Mouse (Mus musculus) heart, embryonic 13.5 days (tissue): Measurements from ENCODE around the gene Chchd6. TPM values are rescaled to one million over a fixed set of nuclear protein-coding genes. Genes with fewer than 3 reads are reported as not detected.

Experiments
- ATAC-seq: fragments of 200-750 bp; cut with Nextera tagmentation; 2 replicates; pipeline ENCODE4 v1.8.0; 2017; ENCODE audit warnings: moderate TSS enrichment; ENCODE audit not compliant: insufficient number of reproducible peaks, low FRiP score, low TSS enrichment; ENCODE audit errors: extremely low read depth
- H3K27ac ChIP-seq: fragments of 300-500 bp; sonication (generic); replicated peaks from 2 replicates; pipeline ENCODE4 v1.5.1; 2015; ENCODE audit warnings: moderate library complexity, mild to moderate bottlenecking, inconsistent platforms
- H3K27me3 ChIP-seq: fragments of 300-500 bp; sonication (generic); replicated peaks from 2 replicates; pipeline ENCODE4 v1.6.1; 2015; ENCODE audit warnings: mild to moderate bottlenecking, inconsistent platforms
- H3K36me3 ChIP-seq: fragments of 300-500 bp; sonication (generic); 2 replicates; pipeline ENCODE4 v1.6.1; 2015; ENCODE audit warnings: mild to moderate bottlenecking, inconsistent platforms
- H3K4me1 ChIP-seq: fragments of 300-500 bp; sonication (generic); 2 replicates; pipeline ENCODE4 v1.6.1; 2015; ENCODE audit warnings: inconsistent platforms
- H3K4me2 ChIP-seq: fragments of 300-500 bp; sonication (generic); 2 replicates; pipeline ENCODE4 v1.6.1; 2015; ENCODE audit warnings: inconsistent platforms, mild to moderate bottlenecking, moderate library complexity
- H3K4me3 ChIP-seq: fragments of 300-500 bp; sonication (generic); 2 replicates; pipeline ENCODE4 v1.5.1; 2015; ENCODE audit warnings: moderate library complexity, mild to moderate bottlenecking, inconsistent platforms
- H3K9ac ChIP-seq: fragments of 300-500 bp; sonication (generic); 2 replicates; pipeline ENCODE4 v1.6.1; 2015; ENCODE audit warnings: inconsistent platforms, mild to moderate bottlenecking, moderate library complexity
- H3K9me3 ChIP-seq: fragments of 300-500 bp; sonication (generic); 2 replicates; pipeline ENCODE4 v1.6.1; 2016; ENCODE audit warnings: inconsistent platforms
- WGBS: fragments of 180-500 bp; shearing (Covaris S2); methylation state at CpG from one replicate; pipeline ENCODE4 v1.1.7; 2015; ENCODE audit warnings: mixed read lengths; 5-methylcytosine and 5-hydroxymethylcytosine counted together
- polyA plus RNA-seq: library from polyadenylated mRNA; unstranded; fragments of >200 nt; fragmentation: Nextera tagmentation; extraction: Ambion mirVana; gene quantifications from 2 replicates; pipeline ENCODE4 v1.2.1, GENCODE M21; 2015

The Chchd6 gene
- polyA plus RNA-seq, 1 experiment from 2014 or later, result 46.3 TPM

- Histone ChIP-seq H3K9ac (0 out of 2 replicates have a peak overlapping the region, but pooled peaks have one; percentile 48), H3K4me2 (no peak overlapping the region; the same call in 1 of the 2 replicates), H3K27me3 (no peaks in the 10 kb centered on the region), H3K27ac (peak overlapping the region; percentile 83), H3K9me3 (no peaks in the 10 kb centered on the region), H3K36me3 (no peaks in the 10 kb centered on the region), H3K4me1 (peaks cover 57% of the 10 kb centered on the region), H3K4me3 (no peak overlapping the region)
- no peak for ATAC-seq
- WGBS, result 60% methylated on average over 1 of the region's 1 CpGs
Observed at GRCm38 (mm10) chr6:89555971-89556370, 39.5 kb downstream of the Chchd6 start.

DNA sequence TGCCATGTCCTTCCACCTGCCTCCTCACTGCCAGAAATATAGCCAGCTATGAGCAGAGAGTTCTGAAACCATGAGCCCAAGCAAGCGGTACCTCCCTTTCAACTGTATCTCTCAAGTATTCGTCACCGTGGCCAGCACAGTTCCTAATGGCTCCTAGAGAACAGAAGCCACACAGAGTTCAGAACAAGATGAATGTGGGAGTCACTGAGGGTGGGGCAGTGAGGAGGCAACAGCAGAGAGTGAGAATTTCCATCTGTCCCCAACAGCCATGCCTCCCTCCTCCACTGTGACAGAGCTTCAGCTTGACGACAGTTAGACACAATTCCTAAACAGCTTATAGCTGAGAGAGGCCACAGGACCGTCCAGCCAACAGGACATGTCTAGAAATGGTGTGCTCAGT is 41.4 kb downstream of the Chchd6 start:
- H3K27me3 ChIP-seq, result no peaks in the 10 kb centered on the region
- H3K36me3 ChIP-seq, result no peaks in the 10 kb centered on the region
- H3K9me3 ChIP-seq, result no peaks in the 10 kb centered on the region
- WGBS, result 55% methylated on average over 5 of the region's 5 CpGs
- H3K4me1 ChIP-seq, result peaks cover 58% of the 10 kb centered on the region
- no peak overlapping the region for H3K9ac ChIP-seq
- no peak overlapping the region for H3K4me2 ChIP-seq
- no peak for ATAC-seq
- no peak overlapping the region for H3K4me3 ChIP-seq
- no peak overlapping the region for H3K27ac ChIP-seq

DNA sequence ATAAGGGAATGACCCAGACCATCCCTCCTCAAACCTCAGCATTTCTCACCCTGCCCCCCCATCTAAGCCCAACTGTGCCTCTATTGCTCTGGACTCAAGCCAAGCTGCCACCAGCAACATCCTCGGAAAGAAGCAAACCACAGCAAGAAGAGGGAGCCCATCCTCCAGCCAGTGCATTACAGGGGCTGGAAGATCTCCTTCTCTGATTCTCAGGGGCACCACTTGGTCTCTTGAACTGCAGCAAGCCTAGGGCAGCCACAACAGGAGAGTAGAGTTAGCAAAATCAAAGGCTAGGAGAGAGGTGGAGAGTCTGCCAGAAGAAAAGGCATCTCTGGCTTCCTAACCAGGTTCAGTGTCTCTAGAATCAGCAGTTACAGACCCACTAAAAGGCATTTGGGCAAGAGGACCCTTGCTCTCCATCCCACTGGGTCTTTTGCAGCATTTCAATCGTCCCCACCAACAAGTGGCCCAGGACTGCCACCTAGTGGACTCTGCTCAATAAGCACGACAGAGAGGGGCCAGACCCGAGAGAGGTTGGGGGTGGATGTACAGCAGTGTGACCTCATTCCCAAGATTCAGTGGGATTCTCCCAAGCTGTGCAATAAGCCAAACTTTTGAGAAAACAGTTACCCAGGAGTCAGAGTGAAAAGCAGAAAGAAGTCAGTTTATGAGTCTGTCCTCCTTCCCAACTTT is 42.3 kb downstream of the Chchd6 start:
- H3K9ac ChIP-seq, result no peak overlapping the region
- no peak overlapping the region for H3K4me3 ChIP-seq
- H3K4me2 ChIP-seq, result no peak overlapping the region
- no peaks in the 10 kb centered on the region for H3K27me3 ChIP-seq
- H3K36me3 ChIP-seq, result no peaks in the 10 kb centered on the region
- peaks cover 63% of the 10 kb centered on the region for H3K4me1 ChIP-seq
- ATAC-seq, result no peak
- WGBS, result 4% methylated on average over 4 of the region's 4 CpGs
- H3K9me3 ChIP-seq, result no peaks in the 10 kb centered on the region
- H3K27ac ChIP-seq, result no peak overlapping the region

DNA sequence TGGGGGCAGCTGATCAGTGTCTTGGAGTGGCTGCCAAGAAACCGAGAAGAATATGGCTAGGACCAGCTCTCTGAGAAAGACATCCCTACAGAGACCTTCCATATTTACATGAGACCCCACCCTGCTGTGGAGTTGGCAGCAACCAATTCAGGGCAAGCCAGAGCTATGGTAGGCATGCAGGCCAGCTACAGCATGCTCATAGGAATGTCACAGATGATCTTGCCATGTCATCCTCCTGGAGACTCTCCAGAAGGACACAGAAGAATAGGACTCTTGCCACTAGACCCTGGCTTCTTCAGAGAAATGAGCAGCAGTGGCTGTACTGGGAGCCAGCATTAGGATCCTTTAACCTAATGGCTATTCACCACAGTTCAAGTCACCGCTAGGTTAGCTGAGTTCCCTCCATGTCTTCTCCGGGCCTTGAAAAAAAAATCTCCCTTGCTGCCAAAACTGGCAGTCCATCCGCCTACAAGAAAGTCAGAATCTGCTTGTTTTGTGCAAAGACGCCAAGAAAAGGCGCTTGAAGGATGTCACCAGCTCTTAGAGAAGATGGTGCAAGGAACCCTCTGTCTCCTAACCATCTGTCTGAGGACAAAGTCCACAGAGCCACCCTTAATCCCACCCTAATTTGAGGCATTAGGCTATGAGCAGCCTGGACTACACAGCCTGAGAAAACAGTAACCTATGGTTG is 43.0 kb downstream of the Chchd6 start:
- Histone ChIP-seq H3K4me1 (peaks cover 59% of the 10 kb centered on the region), H3K9ac (no peak overlapping the region), H3K27me3 (no peaks in the 10 kb centered on the region), H3K9me3 (no peaks in the 10 kb centered on the region), H3K4me3 (no peak overlapping the region), H3K27ac (no peak overlapping the region), H3K4me2 (no peak overlapping the region), H3K36me3 (no peaks in the 10 kb centered on the region)
- ATAC-seq, result no peak
- 82% methylated on average over 6 of the region's 6 CpGs for WGBS

DNA sequence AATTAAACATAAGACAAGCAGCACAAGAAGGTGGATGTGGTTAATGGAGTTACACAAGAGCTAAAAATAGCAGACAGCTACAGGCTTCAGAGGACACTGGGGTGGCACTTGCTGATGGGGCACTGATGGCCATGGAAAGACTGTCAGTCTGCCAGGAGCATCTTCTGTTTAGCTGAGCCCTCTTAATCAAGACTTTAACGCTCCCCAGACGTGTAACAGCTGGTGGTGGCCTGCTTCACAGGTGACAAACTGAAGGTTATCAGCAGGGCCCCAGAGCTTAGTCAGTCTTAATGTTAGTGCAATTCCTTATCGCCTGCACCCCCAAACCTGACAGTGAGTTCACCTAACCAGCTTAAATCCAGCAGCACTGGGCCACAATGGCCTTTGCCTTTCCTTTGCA is 46.3 kb downstream of the Chchd6 start:
- no peak overlapping the region for H3K27ac ChIP-seq
- H3K4me1 ChIP-seq, result peaks cover 28% of the 10 kb centered on the region
- no peak overlapping the region for H3K4me3 ChIP-seq
- ATAC-seq, result no peak
- H3K4me2 ChIP-seq, result no peak overlapping the region
- 41% methylated on average over 3 of the region's 3 CpGs for WGBS
- H3K36me3 ChIP-seq, result no peaks in the 10 kb centered on the region
- H3K27me3 ChIP-seq, result no peaks in the 10 kb centered on the region
- no peaks in the 10 kb centered on the region for H3K9me3 ChIP-seq
- H3K9ac ChIP-seq, result no peak overlapping the region

DNA sequence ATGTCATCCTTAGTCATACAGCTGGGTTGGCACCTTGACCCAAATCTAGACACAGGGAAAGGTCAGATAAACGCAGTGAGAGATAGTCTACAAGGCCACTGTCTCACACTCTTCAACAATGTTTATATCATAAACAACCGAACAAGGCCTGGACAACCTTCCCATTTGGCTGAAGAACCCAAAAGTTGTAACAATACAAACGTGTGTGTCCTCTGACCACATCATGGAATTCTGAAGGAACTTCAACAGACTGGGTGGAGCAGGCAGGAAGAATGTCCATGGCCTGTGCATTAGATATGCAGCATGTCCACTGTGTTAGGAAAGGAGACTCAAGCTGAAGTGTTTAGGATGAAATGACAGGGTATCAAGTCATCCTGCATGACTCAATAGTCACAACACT is 47.5 kb downstream of the Chchd6 start:
- Histone ChIP-seq H3K9ac (no peak overlapping the region), H3K9me3 (no peaks in the 10 kb centered on the region), H3K27me3 (no peaks in the 10 kb centered on the region), H3K4me3 (no peak overlapping the region), H3K4me2 (no peak overlapping the region), H3K27ac (no peak overlapping the region), H3K4me1 (peaks cover 18% of the 10 kb centered on the region), H3K36me3 (no peaks in the 10 kb centered on the region)
- no peak for ATAC-seq
- WGBS, result 76% methylated on average over 3 of the region's 3 CpGs

DNA sequence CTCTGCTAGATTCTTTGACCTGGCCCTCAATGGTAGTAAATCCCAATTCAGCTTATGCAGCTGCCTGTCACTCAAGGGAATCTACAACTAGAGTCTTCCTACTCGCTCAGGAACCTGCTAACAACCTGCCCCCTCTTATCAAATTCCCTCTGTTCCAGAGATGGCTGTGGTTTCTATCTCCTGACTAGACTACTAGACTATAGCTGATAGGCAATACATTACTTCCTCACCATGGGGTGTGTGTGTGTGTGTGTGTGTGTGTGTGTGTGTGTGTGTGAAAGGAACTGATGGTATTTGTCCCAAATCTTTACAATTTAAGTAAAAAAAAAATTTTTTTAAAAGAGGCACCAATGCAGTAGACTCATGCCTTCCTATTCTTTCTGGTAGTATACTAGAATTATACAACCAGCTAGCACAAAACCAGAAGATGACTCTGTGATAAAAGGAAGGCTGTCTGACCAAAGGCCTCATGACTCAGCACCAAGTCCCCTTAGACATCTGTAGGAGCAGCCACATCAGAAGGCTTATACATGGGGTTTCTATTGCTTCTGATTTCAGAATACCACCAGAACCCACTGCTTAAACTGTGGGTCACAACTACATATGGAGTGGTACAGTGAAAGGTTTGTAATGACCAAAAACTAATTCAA is 57.2 kb downstream of the Chchd6 start:
- Histone ChIP-seq H3K27ac (no peak overlapping the region), H3K4me1 (peaks cover 7% of the 10 kb centered on the region), H3K36me3 (no peaks in the 10 kb centered on the region), H3K4me2 (no peak overlapping the region), H3K27me3 (no peaks in the 10 kb centered on the region), H3K9ac (no peak overlapping the region), H3K9me3 (no peaks in the 10 kb centered on the region), H3K4me3 (no peak overlapping the region)
- WGBS, result 41% methylated on average over 1 of the region's 1 CpGs
- ATAC-seq, result no peak

DNA sequence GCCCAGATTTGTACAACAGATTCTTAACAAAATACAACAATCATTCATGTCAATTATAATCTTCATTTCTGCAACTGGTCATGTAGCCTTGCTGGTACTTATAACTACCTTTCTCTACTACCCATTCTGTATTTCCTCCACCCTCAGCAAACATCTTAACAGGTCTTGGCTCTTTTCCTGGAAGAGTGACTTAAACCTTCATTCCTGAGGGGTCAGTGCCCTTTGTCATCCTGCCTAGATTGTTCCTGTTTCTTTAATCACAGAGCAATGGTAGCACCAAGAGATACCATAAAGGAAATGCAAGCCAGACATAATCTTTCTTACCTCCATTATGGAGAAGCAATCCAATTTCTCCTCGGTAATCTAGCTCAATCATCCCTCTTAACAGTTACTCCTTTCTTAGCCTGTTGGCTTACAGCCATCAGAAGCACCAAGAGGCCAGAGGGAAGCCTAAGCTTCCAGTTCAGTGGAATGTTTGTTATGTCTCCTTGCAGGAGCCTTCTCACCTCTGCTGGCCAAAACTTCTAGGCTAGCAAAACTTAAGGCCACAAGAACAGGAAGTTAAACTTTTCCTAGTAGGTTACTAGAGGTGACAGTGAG is 59.7 kb downstream of the Chchd6 start:
- Histone ChIP-seq H3K9me3 (no peaks in the 10 kb centered on the region), H3K36me3 (no peaks in the 10 kb centered on the region), H3K4me1 (peaks cover 7% of the 10 kb centered on the region), H3K4me2 (no peak overlapping the region), H3K27ac (no peak overlapping the region), H3K4me3 (no peak overlapping the region), H3K9ac (no peak overlapping the region), H3K27me3 (no peaks in the 10 kb centered on the region)
- no peak for ATAC-seq
- 17% methylated on average over 1 of the region's 1 CpGs for WGBS

DNA sequence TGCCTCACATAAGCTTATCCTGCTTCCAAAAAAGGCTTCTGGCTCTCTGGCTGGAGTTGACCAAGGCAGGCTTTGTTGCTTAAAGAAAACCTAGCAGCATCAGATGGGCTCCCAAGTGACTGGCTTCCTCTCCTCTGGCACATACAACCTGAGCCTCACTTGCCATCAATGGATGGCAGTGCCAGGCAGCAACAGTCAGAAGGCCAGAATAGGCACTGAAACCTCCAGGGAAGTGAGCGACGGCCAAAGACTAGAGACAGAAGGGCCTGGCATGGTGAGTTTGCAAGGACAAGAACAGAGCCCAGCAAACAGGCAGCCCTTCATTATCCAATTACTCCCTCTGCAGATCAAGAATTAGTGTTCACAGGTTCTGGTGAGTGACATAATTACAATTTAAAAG is 70.7 kb downstream of the Chchd6 start:
- H3K27me3 ChIP-seq, result no peaks in the 10 kb centered on the region
- H3K9ac ChIP-seq, result no peak overlapping the region
- no peak overlapping the region for H3K4me2 ChIP-seq
- H3K4me1 ChIP-seq, result no peaks in the 10 kb centered on the region
- ATAC-seq, result no peak
- H3K27ac ChIP-seq, result no peak overlapping the region
- no peaks in the 10 kb centered on the region for H3K36me3 ChIP-seq
- 77% methylated on average over 2 of the region's 2 CpGs for WGBS
- no peak overlapping the region for H3K4me3 ChIP-seq
- H3K9me3 ChIP-seq, result no peaks in the 10 kb centered on the region

- ATAC-seq, result no peak
- H3K36me3 ChIP-seq, result no peaks in the 10 kb centered on the region
- no peak overlapping the region for H3K9ac ChIP-seq
- no peaks in the 10 kb centered on the region for H3K9me3 ChIP-seq
- no peaks in the 10 kb centered on the region for H3K27me3 ChIP-seq
- H3K4me1 ChIP-seq, result no peaks in the 10 kb centered on the region
- no peak overlapping the region for H3K4me3 ChIP-seq
- no peak overlapping the region for H3K4me2 ChIP-seq
- H3K27ac ChIP-seq, result no peak overlapping the region
Observed at GRCm38 (mm10) chr6:89510154-89510553, 85.3 kb downstream of the Chchd6 start.

- Histone ChIP-seq H3K27ac (no peak overlapping the region), H3K9ac (no peak overlapping the region), H3K27me3 (no peaks in the 10 kb centered on the region), H3K9me3 (no peaks in the 10 kb centered on the region), H3K4me2 (no peak overlapping the region), H3K4me1 (no peaks in the 10 kb centered on the region), H3K4me3 (no peak overlapping the region), H3K36me3 (no peaks in the 10 kb centered on the region)
- WGBS, result 51% methylated on average over 2 of the region's 2 CpGs
- ATAC-seq, result no peak
Observed at GRCm38 (mm10) chr6:89508725-89509124, 86.7 kb downstream of the Chchd6 start.
